35 mouse cellular contexts compared by ENCODE assay signal in genomic region chr5:125351939-125352338, GRCm38 (mm10). TPM values are rescaled to one million over a fixed set of nuclear protein-coding genes. Genes with fewer than 3 reads are reported as not detected.
A peak's percentile ranks its signal among the peaks of the same experiment; 100 is the strongest.
DNase-seq lines count a peak whose midpoint lies in the region; ATAC-seq and TF ChIP-seq lines count a peak whose summit lies in the region.
"Had no signal": no experiment of that assay in that cellular context is flagged by ENCODE, and none has a peak within 500 bp of the region (broad histone marks: within the 10 kb centered on the region; RNA-seq: fewer than 3 reads in every experiment).

No protein-coding gene starts in this region.

- H3K9ac ChIP-seq in kidney, embryonic 14.5 days (ENCODE audit: low read depth, low read length) = no peak overlapping the region
- H3K9ac ChIP-seq: embryonic facial prominence, embryonic 15.5 days; forebrain, embryonic 15.5 days; heart, embryonic 13.5 days; hindbrain, embryonic 15.5 days; limb, embryonic 12.5 days; liver, embryonic 15.5 days; lung, embryonic 14.5 days; midbrain, embryonic 12.5 days had no signal

- peak; percentile 56 for ATAC-seq in megakaryocyte progenitor cell, adult 5-6 weeks (replicated peaks; ENCODE audit: poor library complexity)
- ATAC-seq in kidney, embryonic 14.5 days (ENCODE audit: low FRiP score, low TSS enrichment) = no peak
- ATAC-seq: forebrain, embryonic 15.5 days; inflammation-experienced regulatory T-cells, adult 6 months; Patski had no signal

- DNase-seq in spleen, postnatal 36 days (ENCODE audit: low spot score in 2 of 2) = peak; percentile 43 to 58
- DNase-seq in spleen, postnatal 10 days (ENCODE audit: low spot score in 2 of 2) = no peak
- DNase-seq in layer of hippocampus, postnatal 25 days (ENCODE audit: extremely low spot score in 1 of 2, low spot score in 1 of 2) = no peak
- no peak for DNase-seq in left cerebral cortex, adult 8-10 months (ENCODE audit: low spot score in 2 of 2)
- DNase-seq: adrenal gland, postnatal 25 days; cerebellum, adult 18-20 months; cerebellum, postnatal 10 days; gastrocnemius, postnatal 36 days; heart, postnatal 14 days; kidney, adult 11 months; kidney, postnatal 36 days; layer of hippocampus, postnatal 36 days; lung, embryonic 14.5 days; lung, postnatal 14 days; right cerebral cortex, postnatal 25 days; thymus, adult 2 months; thymus, postnatal 36 days had no signal

- no peak overlapping the region for H3K4me2 ChIP-seq in kidney, embryonic 14.5 days (replicated peaks; ENCODE audit: low read depth, low read length)
- H3K4me2 ChIP-seq: embryonic facial prominence, embryonic 15.5 days; forebrain, embryonic 15.5 days; heart, embryonic 13.5 days; hindbrain, embryonic 15.5 days; limb, embryonic 12.5 days; liver, embryonic 15.5 days; lung, embryonic 14.5 days; midbrain, embryonic 12.5 days had no signal

- H3K27me3 ChIP-seq in kidney, embryonic 14.5 days (ENCODE audit: control insufficient read depth, insufficient read depth, low read length) = no peaks in the 10 kb centered on the region
- H3K27me3 ChIP-seq: embryonic facial prominence, embryonic 15.5 days; forebrain, embryonic 15.5 days; heart, embryonic 13.5 days; hindbrain, embryonic 15.5 days; limb, embryonic 12.5 days; liver, embryonic 15.5 days; midbrain, embryonic 12.5 days; Patski had no signal

- H3K27ac ChIP-seq in bone marrow macrophage, adult 2 months (ENCODE audit: insufficient read depth, low read depth, low read length) = peak overlapping the region; percentile 56
- H3K27ac ChIP-seq in kidney, embryonic 14.5 days (ENCODE audit: low read depth, low read length) = no peak overlapping the region
- H3K27ac ChIP-seq: embryonic facial prominence, embryonic 10.5 days; embryonic facial prominence, embryonic 15.5 days; forebrain, embryonic 15.5 days; heart, embryonic 13.5 days; hindbrain, embryonic 10.5 days; hindbrain, embryonic 15.5 days; limb, embryonic 12.5 days; liver, embryonic 15.5 days; midbrain, embryonic 12.5 days had no signal

- no peak for TF ChIP-seq POLR2A in bone marrow macrophage, adult 2 months (IDR thresholded peaks at IDR 0.05; ENCODE audit: borderline replicate concordance, low read depth, low read length)

- H3K9me3 ChIP-seq in kidney, embryonic 14.5 days (ENCODE audit: control insufficient read depth, low read length) = no peaks in the 10 kb centered on the region; the same call in 1 of the 2 replicates
- H3K9me3 ChIP-seq: embryonic facial prominence, embryonic 15.5 days; forebrain, embryonic 15.5 days; hindbrain, embryonic 15.5 days; liver, embryonic 15.5 days had no signal

- 93% methylated on average over 5 of the region's 5 CpGs for WGBS in kidney, embryonic 14.5 days

- no peak overlapping the region for H3K4me3 ChIP-seq in bone marrow macrophage, adult 2 months (ENCODE audit: insufficient read depth, low read length)
- H3K4me3 ChIP-seq in kidney, embryonic 14.5 days (ENCODE audit: low read length) = no peak overlapping the region
- H3K4me3 ChIP-seq: embryonic facial prominence, embryonic 10.5 days; embryonic facial prominence, embryonic 15.5 days; forebrain, embryonic 15.5 days; heart, embryonic 13.5 days; hindbrain, embryonic 10.5 days; hindbrain, embryonic 15.5 days; limb, embryonic 12.5 days; liver, embryonic 15.5 days; megakaryocyte, embryonic 14.5 days; midbrain, embryonic 12.5 days had no signal

- H3K4me1 ChIP-seq in bone marrow macrophage, adult 2 months (ENCODE audit: control insufficient read depth, insufficient read depth, low read length) = peaks cover 29% of the 10 kb centered on the region
- peaks cover 6% of the 10 kb centered on the region; the same call in 1 of the 2 replicates for H3K4me1 ChIP-seq in kidney, embryonic 14.5 days (ENCODE audit: control insufficient read depth, insufficient read depth, low read length)
- H3K4me1 ChIP-seq: forebrain, embryonic 15.5 days; hindbrain, embryonic 15.5 days; midbrain, embryonic 12.5 days had no signal

- no peak for TF ChIP-seq CTCF in bone marrow macrophage, adult 2 months (IDR thresholded peaks at IDR 0.05; ENCODE audit: low read depth, low read length)

- no peaks in the 10 kb centered on the region for H3K36me3 ChIP-seq in kidney, embryonic 14.5 days (ENCODE audit: control insufficient read depth, insufficient read depth, low read length)
- H3K36me3 ChIP-seq: embryonic facial prominence, embryonic 10.5 days; embryonic facial prominence, embryonic 15.5 days; forebrain, embryonic 15.5 days; heart, embryonic 13.5 days; hindbrain, embryonic 10.5 days; hindbrain, embryonic 15.5 days; limb, embryonic 12.5 days; liver, embryonic 15.5 days; midbrain, embryonic 12.5 days had no signal

RNA-seq across cellular contexts. Expression of gene Scarb1, which starts 11.0 kb away (rescaled TPM):
- 101 and 120 TPM in 2 replicates for polyA plus RNA-seq in bone marrow macrophage, adult 2 months (2012; ENCODE audit: insufficient read depth, insufficient read length, missing spikeins)
- 58.9 and 60.4 TPM in 2 replicates for total RNA-seq in megakaryocyte progenitor cell, adult 5-6 weeks (2015)
- total RNA-seq in megakaryocyte progenitor cell, adult 5-6 weeks (2017) = 52.3 and 59.6 TPM in 2 replicates
- polyA plus RNA-seq in kidney, embryonic 14.5 days (2014; fragmentation: Nextera tagmentation; extraction: Ambion mirVana) = 34.8 and 48.8 TPM in 2 replicates
- 10 to 100 TPM; 34.5 to 41.6 TPM for total RNA-seq in layer of hippocampus, postnatal 25 days (2021)
- 10 to 100 TPM; 28.6 to 34.9 (median 30.0) TPM for total RNA-seq in left cerebral cortex, adult 8-10 months (2022)

RNA-seq across cellular contexts. Expression of gene Gm10382, which starts 37.2 kb away (rescaled TPM):
- not detected in 2 replicates for polyA plus RNA-seq in bone marrow macrophage, adult 2 months (2012; ENCODE audit: insufficient read depth, insufficient read length, missing spikeins)
- not detected in 2 replicates for total RNA-seq in megakaryocyte progenitor cell, adult 5-6 weeks (2015)
- total RNA-seq in megakaryocyte progenitor cell, adult 5-6 weeks (2017) = 0.91 and 1.3 TPM in 2 replicates
- 0.16 and 0.41 TPM in 2 replicates for polyA plus RNA-seq in kidney, embryonic 14.5 days (2014; fragmentation: Nextera tagmentation; extraction: Ambion mirVana)
- under 1 TPM in 1 of 2 experiments, not detected in 1; 0.37 TPM for total RNA-seq in layer of hippocampus, postnatal 25 days (2021)
- under 1 TPM in 2 of 4 experiments, not detected in 2; 0.39 to 0.51 TPM for total RNA-seq in left cerebral cortex, adult 8-10 months (2022)
- total RNA-seq: adrenal gland, postnatal 25 days; heart, adult 8-10 months; layer of hippocampus, postnatal 36 days; liver, adult 2 months; midbrain, postnatal 0 days had no signal

RNA-seq across cellular contexts. Expression of gene Ubc, which starts 38.1 kb away (rescaled TPM):
- 808 and 810 TPM in 2 replicates for polyA plus RNA-seq in bone marrow macrophage, adult 2 months (2012; ENCODE audit: insufficient read depth, insufficient read length, missing spikeins)
- total RNA-seq in megakaryocyte progenitor cell, adult 5-6 weeks (2015) = 172 and 201 TPM in 2 replicates
- total RNA-seq in megakaryocyte progenitor cell, adult 5-6 weeks (2017) = 204 and 293 TPM in 2 replicates
- polyA plus RNA-seq in kidney, embryonic 14.5 days (2014; fragmentation: Nextera tagmentation; extraction: Ambion mirVana) = 715 and 1,051 TPM in 2 replicates
- 100 to 1,000 TPM; 775 to 848 TPM for total RNA-seq in layer of hippocampus, postnatal 25 days (2021)
- total RNA-seq in left cerebral cortex, adult 8-10 months (2022) = 100 to 1,000 TPM; 799 to 904 (median 900) TPM

Comparison
In these comparisons a context has a peak if more than half of its experiments do, and no peak if none do; other contexts are left out.
1. DNase-seq: peak in spleen, postnatal 36 days (2 of 2); none in spleen, postnatal 10 days (0 of 2), layer of hippocampus, postnatal 25 days (0 of 2) and left cerebral cortex, adult 8-10 months (0 of 2).